Mouse (Mus musculus): ENCODE results near the gene Tnni3k.
A peak's percentile ranks its signal among the peaks of the same experiment; 100 is the strongest.
"Not testable (repeated sequence)": the region's sequence is repeated elsewhere in the genome, so short reads cannot be mapped to it uniquely, and the experiment has no call there.

The Tnni3k gene

DNA sequence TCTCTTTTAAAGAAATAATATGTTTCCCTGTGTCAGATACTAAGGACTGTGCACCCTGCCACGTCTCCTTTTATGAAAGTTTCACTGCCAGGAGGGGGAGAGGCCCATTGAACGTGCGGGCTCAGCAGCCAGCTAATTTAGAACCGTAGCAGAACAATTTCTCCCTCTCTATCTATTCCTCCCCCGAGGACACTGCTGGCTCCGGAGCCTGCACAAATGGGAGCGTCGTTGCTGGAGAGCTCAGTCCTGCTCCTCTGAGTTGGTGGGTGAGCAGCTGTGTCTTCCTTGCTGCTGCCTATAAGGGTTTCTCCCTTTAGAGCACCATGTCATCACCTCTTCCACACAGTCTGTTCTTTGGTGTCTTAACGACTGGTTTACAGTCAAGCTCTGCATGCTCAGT lies 220.8 kb downstream of the Tnni3k start:
- peak in 1 of 2 experiments; percentile 43 for DNase-seq (ENCODE audit: low spot score in 2 of 2)

GRCm38 (mm10) chr3:154825739-154826138 lies 229.5 kb downstream of the Tnni3k start:
- DNase-seq (ENCODE audit: low spot score in 2 of 2), result peak in 1 of 2 experiments; percentile 34

DNA sequence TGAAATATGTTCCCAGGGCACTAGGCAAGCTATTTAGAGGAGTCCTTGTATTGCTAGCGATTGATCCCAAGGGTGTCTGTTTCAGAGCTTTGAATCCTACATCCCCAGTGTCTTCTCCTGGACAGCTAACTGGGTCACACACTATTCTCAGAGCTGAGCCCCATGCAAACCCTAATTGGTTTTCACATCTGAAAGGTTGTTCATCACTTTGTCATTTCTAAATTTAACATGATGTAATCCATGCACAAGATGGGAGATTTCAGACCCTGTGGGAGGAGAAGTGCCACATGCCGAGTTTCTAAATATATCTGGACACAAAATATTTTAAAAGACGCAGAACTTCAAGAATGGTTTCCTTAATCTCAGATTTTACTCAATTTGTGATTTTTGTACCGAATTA lies 230.5 kb downstream of the Tnni3k start:
- no peak for DNase-seq (ENCODE audit: low spot score in 2 of 2)

DNA sequence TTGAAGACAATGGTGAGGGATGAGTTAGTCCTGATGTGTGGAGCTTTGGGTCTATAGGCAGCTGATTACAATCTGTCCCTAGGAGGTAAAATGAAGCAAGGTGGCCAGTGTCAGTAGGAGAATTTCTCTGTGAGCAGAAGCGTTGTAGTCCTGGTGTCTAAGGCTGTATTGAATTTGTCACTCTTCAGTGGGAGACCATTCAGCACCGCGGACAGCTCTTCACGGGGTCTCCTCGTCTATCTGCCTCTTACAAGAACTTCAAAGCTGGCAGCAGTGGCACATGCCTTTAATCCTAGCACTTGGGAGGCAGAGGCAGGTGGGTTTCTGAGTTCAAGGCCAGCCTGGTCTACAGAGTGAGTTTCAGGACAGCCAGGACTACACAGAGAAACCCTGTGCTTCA lies 235.5 kb downstream of the Tnni3k start:
- not testable (repeated sequence) for DNase-seq (ENCODE audit: low spot score in 2 of 2)

GRCm38 (mm10) chr3:154817732-154818131 lies 237.5 kb downstream of the Tnni3k start:
- peak; percentile 55 to 64 for DNase-seq (ENCODE audit: low spot score in 2 of 2)

DNA sequence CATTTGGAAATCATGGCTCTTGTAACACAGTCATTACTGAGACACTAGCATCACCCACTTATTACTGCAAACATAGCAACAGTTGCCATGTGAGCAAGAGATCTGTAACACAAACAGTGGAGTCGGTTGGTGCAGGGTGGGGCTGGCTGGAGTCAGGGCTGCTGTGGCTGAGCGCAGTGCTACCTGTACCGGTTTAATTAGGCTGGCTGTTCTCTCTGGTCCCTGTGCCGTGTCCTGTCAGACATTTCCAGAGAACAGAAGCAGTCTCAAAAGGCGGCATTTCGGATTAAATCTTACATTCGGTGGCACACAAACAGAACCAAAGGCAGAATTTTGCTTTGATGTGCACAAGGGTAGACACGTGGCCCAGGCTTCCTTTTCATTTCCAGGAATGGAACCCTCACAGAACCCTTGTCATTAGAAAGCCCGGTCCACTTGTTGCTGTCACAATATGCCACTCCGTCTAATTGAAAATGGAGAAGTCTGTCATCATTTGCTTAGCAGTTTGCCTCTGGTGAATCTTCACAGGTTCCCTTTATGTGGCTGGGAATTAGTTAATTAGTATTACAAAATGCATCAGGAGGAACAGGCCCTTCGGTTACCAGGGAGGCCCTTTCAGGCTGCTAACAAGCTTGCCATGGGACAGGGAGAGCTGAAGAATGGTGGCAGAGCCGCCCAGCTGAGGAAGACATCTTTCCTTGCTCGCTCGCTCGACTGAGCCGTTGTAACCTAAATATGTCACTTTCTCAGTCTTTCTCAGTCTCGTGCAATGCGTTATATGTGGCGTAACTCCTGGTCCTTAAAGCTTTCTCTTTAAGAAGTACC lies 238.2 kb downstream of the Tnni3k start:
- peak; percentile 45 to 63 for DNase-seq (ENCODE audit: low spot score in 2 of 2)

GRCm38 (mm10) chr3:154816231-154816630 lies 239.0 kb downstream of the Tnni3k start:
- DNase-seq (ENCODE audit: low spot score in 2 of 2), result no peak

- no peak for DNase-seq (ENCODE audit: low spot score in 2 of 2)
Measured at GRCm38 (mm10) chr3:154815606-154816005, 239.6 kb downstream of the Tnni3k start.

- DNase-seq (ENCODE audit: low spot score in 2 of 2), result no peak
Measured at GRCm38 (mm10) chr3:154812893-154813292, 242.3 kb downstream of the Tnni3k start.

- DNase-seq (ENCODE audit: low spot score in 2 of 2), result peak in 1 of 2 experiments; percentile 34
Measured at GRCm38 (mm10) chr3:154811833-154812232, 243.4 kb downstream of the Tnni3k start.

DNA sequence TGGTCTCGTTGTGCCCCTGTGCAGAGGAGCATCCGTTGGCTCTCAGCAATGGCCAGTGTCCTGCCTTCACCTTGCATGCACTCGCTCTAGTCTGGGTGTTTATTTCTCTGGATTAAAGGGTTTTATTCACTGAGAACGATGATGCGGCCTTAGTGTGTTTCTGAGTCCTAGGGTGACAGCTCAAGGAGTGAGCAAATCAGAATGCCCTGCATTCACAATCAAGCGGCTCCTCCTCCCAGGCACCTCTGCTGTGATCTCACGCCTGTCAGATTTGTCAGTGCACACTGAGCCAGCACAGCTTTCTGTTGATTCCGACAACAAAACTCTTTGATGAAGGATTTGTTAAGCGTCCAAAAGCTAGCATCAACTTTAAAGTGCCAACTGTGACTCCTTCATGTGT lies 243.9 kb downstream of the Tnni3k start:
- DNase-seq (ENCODE audit: low spot score in 2 of 2), result no peak

- no peak for DNase-seq (ENCODE audit: low spot score in 2 of 2)
Measured at GRCm38 (mm10) chr3:154810273-154810870, 244.8 kb downstream of the Tnni3k start.

DNA sequence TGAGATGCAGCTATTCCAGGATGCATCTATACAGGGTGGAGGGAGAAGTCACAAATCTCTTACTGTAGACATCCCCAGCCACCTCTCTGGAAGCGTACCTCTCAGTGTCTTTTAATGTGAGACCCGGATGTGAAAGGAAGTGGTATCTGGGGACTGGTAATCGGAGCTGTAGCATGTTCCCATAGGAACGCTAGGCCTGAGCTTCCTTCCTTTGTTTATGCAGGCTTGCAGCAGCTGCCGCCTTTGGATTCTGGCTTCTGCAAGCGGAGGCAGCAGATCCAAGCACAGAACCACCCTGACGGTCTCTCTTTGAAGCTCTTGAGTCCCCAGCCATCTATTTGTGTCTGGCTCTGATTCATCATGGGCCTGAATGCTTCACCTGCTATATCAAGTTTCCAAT lies 248.6 kb downstream of the Tnni3k start:
- peak; percentile 56 for DNase-seq (ENCODE audit: low spot score in 2 of 2)

DNA sequence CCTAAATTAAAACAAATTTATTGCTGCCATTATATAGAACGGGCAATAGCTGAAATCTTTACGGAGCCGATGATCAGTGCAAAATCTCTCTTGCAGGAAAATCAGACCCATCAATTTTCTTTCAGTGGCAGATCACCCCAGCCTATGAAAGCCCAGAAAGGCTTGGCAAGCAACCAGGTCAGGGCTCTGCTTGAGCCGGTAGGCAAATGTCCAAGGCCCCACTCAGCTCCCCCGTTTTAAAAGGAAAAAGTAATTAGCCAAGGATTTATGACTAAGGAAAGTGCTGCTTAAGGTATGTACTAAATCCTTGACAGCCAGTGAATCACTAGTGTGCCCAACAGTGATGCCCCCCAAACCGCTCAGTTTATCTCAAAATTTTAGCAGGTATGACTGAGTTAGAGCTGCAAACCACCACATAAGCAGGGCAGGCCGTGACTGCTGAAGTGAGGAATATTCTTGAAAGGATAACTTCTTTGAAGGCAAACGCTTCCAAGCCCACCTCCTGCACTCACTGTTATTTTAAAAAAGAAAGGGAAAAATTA lies 254.2 kb downstream of the Tnni3k start:
- no peak for DNase-seq (ENCODE audit: low spot score in 2 of 2)

DNA sequence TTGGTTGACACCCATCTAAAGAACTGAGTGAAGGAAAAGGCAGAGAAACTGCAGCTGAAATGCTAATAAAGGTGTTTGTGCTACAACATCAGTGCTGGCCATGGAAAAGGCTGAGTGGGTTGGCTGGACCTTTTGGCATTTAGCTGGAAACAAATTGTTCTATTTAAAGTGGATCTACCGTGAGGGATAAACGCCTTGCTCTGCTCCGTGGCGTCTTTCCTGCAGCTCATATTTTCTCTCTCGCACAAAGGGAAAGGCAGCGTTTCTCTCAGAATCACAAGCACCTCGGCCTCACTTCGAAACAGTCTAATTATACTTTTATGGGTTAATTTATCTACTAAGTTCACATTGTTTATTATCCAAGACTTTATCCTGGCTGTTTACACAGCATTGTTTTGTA lies 254.8 kb downstream of the Tnni3k start:
- no peak for DNase-seq (ENCODE audit: low spot score in 2 of 2)

- no peak for DNase-seq (ENCODE audit: low spot score in 2 of 2)
Measured at GRCm38 (mm10) chr3:154798806-154799205, 256.4 kb downstream of the Tnni3k start.

DNA sequence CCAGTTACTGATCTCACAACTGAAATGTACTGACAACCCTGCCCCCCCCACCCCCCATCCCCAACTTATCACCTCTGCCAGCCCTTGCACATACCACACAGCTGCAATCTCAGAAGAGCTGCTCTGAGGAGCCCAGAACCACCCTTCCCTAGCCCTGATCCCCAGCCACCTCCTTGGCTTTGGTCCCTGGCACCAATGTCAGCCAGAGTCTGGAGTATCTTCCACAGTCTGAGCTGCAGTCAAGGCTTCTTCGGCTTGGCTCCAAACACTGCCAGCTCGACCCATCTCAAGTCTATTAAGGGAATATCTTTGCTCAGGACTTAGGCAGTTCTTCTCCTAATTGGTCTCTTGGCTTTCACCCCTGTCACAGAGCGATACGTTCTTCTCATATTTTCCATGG lies 261.6 kb downstream of the Tnni3k start:
- DNase-seq (ENCODE audit: low spot score in 2 of 2), result no peak

DNA sequence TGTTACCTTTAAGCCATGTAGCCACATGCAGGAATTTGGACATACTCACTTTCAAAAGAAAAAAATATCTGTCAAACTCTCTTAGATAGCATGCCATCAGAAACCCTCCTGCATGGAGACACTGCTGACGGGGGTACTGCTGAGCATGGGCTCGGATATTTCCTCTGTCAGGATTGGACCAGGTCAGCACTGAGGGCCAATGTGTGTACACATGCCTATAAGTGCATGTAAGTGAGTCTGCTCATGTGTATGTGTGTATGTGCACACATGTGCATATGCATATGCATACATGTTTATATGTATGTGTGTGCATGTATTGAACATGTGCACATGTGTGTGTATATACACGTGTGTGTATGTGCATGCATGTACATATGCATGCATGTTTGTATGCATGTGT lies 267.6 kb downstream of the Tnni3k start:
- DNase-seq (ENCODE audit: low spot score in 2 of 2), result no peak

DNA sequence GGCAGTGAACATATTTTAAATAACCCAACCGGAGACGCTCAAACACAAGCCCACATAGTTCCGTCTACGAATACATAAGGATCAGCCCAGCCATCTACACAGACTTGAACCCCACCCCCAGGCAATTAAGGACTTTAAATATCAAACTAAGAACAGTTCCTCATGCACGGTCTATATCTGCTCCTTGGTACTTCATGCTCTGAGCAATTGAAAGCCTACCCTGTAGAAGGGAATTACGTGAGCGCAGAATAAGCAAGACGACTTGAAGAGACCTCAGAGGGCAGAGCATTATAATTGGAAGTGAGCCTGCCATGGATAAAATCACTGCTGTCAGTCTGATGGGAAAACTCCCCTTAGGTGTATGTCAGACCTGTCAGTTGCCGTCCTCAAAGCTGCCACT lies 268.9 kb downstream of the Tnni3k start:
- no peak for DNase-seq (ENCODE audit: low spot score in 2 of 2)

- no peak for DNase-seq (ENCODE audit: low spot score in 2 of 2)
Measured at GRCm38 (mm10) chr3:154778836-154779595, 276.2 kb downstream of the Tnni3k start.

GRCm38 (mm10) chr3:154771651-154772050 lies 283.6 kb downstream of the Tnni3k start:
- no peak for DNase-seq (ENCODE audit: low spot score in 2 of 2)

GRCm38 (mm10) chr3:154766321-154766720 lies 288.9 kb downstream of the Tnni3k start:
- no peak for DNase-seq (ENCODE audit: low spot score in 2 of 2)

Measured in right cerebral cortex, postnatal 36 days (tissue).